ENCODE assay signal across 10 mouse cellular contexts in genomic region chr11:76744550-76744949, GRCm38 (mm10). TPM values are rescaled to one million over a fixed set of nuclear protein-coding genes. Genes with fewer than 3 reads are reported as not detected.
DNase-seq lines count a peak whose midpoint lies in the region; ATAC-seq and TF ChIP-seq lines count a peak whose summit lies in the region.
"Had no signal": no experiment of that assay in that cellular context is flagged by ENCODE, and none has a peak within 500 bp of the region (broad histone marks: within the 10 kb centered on the region; RNA-seq: fewer than 3 reads in every experiment).

No protein-coding gene starts in this region.

- H3K36me3 ChIP-seq in heart, adult 2 months (ENCODE audit: control insufficient read depth, insufficient read depth, low read length), result no peaks in the 10 kb centered on the region
- peaks cover 75% of the 10 kb centered on the region for H3K36me3 ChIP-seq in heart, embryonic 10.5 days
- H3K36me3 ChIP-seq in intestine, embryonic 16.5 days (ENCODE audit: control insufficient read depth, insufficient read depth, low read length), result peaks cover 13% of the 10 kb centered on the region

- H3K9me3 ChIP-seq in heart, embryonic 10.5 days, result no peaks in the 10 kb centered on the region
- no peaks in the 10 kb centered on the region for H3K9me3 ChIP-seq in intestine, embryonic 16.5 days (ENCODE audit: control insufficient read depth, low read length)
- H3K9me3 ChIP-seq: G1E; limb, embryonic 12.5 days had no signal

- peak; percentile 80 for TF ChIP-seq EP300 in heart, adult 2 months (IDR thresholded peaks at IDR 0.05; ENCODE audit: insufficient read depth, low read depth, low read length)

- H3K9ac ChIP-seq in heart, adult 2 months (ENCODE audit: low read depth, low read length), result no peak overlapping the region
- H3K9ac ChIP-seq in intestine, embryonic 16.5 days (ENCODE audit: low read depth, low read length), result no peak overlapping the region
- H3K9ac ChIP-seq: limb, embryonic 12.5 days had no signal

- no peak overlapping the region for H3K27ac ChIP-seq in heart, adult 2 months
- no peak overlapping the region for H3K27ac ChIP-seq in heart, embryonic 10.5 days
- H3K27ac ChIP-seq in intestine, embryonic 16.5 days (ENCODE audit: low read length), result no peak overlapping the region
- H3K27ac ChIP-seq: limb, embryonic 12.5 days had no signal

- TF ChIP-seq POLR2A in heart, adult 2 months (IDR thresholded peaks at IDR 0.05; ENCODE audit: insufficient read depth, low read depth, low read length), result no peak

- no peak overlapping the region for H3K4me2 ChIP-seq in intestine, embryonic 16.5 days (ENCODE audit: low read depth, low read length)
- H3K4me2 ChIP-seq: limb, embryonic 12.5 days had no signal

- H3K79me2 ChIP-seq in heart, adult 2 months (replicated peaks; ENCODE audit: control insufficient read depth, insufficient read depth, low read length), result peaks cover 2% of the 10 kb centered on the region; the same call in 1 of the 2 replicates

- no peak for ATAC-seq in intestine, embryonic 16.5 days

- DNase-seq in heart, adult 2 months, result peak; percentile 50 to 66
- DNase-seq in heart, embryonic 10.5 days (ENCODE audit: low spot score), result no peak
- DNase-seq in MN1 (ENCODE audit: low spot score), result peak; percentile 36
- DNase-seq in cerebellum, postnatal 14 days, result peak; percentile 76 to 80
- peak; percentile 51 to 62 for DNase-seq in heart, postnatal 36 days
- peak; percentile 41 for DNase-seq in lung, postnatal 14 days
- DNase-seq in natural killer cell, adult 2 months (ENCODE audit: low spot score in 2 of 2), result no peak

- H3K27me3 ChIP-seq in heart, adult 2 months (ENCODE audit: control insufficient read depth, insufficient read depth, low read length), result no peaks in the 10 kb centered on the region
- H3K27me3 ChIP-seq in heart, embryonic 10.5 days (ENCODE audit: insufficient read depth, poor library complexity, severe bottlenecking), result no peaks in the 10 kb centered on the region
- no peaks in the 10 kb centered on the region for H3K27me3 ChIP-seq in intestine, embryonic 16.5 days (replicated peaks; ENCODE audit: control insufficient read depth, insufficient read depth, low read length)
- H3K27me3 ChIP-seq: limb, embryonic 12.5 days had no signal

- WGBS in heart, adult 2 months, result 34% methylated on average over 7 of the region's 7 CpGs
- WGBS in heart, embryonic 10.5 days, result 74% methylated on average over 7 of the region's 7 CpGs
- 62% methylated on average over 7 of the region's 7 CpGs for WGBS in intestine, embryonic 16.5 days

- intact Hi-C loops in heart, adult 2 months (cut with DNase I), result loop anchor here (2.0 kb wide), 1 partner anchor 68 kb away; no protein-coding TSS in a partner anchor
- intact Hi-C loops in heart, postnatal 36 days (cut with DNase I), result loop anchor here (2.0 to 5.0 kb wide), 2 partner anchors 68 to 87 kb away; no protein-coding TSS in a partner anchor

- H3K4me3 ChIP-seq in heart, adult 2 months, result no peak overlapping the region
- H3K4me3 ChIP-seq in heart, embryonic 10.5 days, result no peak overlapping the region
- H3K4me3 ChIP-seq in intestine, embryonic 16.5 days (ENCODE audit: low read length), result no peak overlapping the region
- H3K4me3 ChIP-seq: limb, embryonic 12.5 days had no signal

- peak; percentile 68 for TF ChIP-seq CTCF in heart, adult 2 months (IDR thresholded peaks at IDR 0.05)

- H3K4me1 ChIP-seq in heart, adult 2 months (ENCODE audit: control insufficient read depth, insufficient read depth, low read length), result peaks cover 2% of the 10 kb centered on the region; the same call in 1 of the 2 replicates
- H3K4me1 ChIP-seq in heart, embryonic 10.5 days, result no peaks in the 10 kb centered on the region
- no peaks in the 10 kb centered on the region for H3K4me1 ChIP-seq in intestine, embryonic 16.5 days (ENCODE audit: control insufficient read depth, insufficient read depth, low read length)
- H3K4me1 ChIP-seq: limb, embryonic 12.5 days had no signal

RNA-seq across cellular contexts. Expression of gene Gosr1, which starts 18.8 kb away (rescaled TPM):
- total RNA-seq in heart, adult 2 months (2021), result 10 to 100 TPM; 24.1 to 26.0 TPM
- 11.1 and 19.6 TPM in 2 replicates for polyA plus RNA-seq in heart, adult 2 months (2012; rRNA removed)
- polyA plus RNA-seq in heart, embryonic 10.5 days (2016; fragmentation: Nextera tagmentation; extraction: Ambion mirVana), result 20.9 and 26.5 TPM in 2 replicates
- total RNA-seq in heart, postnatal 36 days (2021), result 10 to 100 TPM; 26.2 to 30.6 TPM
- 28.5 and 30.3 TPM in 2 replicates for polyA plus RNA-seq in intestine, embryonic 16.5 days (2015; fragmentation: Nextera tagmentation; extraction: Ambion mirVana)

Comparison
In these comparisons a context has a peak if more than half of its experiments do, and no peak if none do; other contexts are left out.
1. DNase-seq: peak in heart, adult 2 months (2 of 2), MN1 (single experiment), cerebellum, postnatal 14 days (2 of 2), heart, postnatal 36 days (2 of 2) and lung, postnatal 14 days (single experiment); none in heart, embryonic 10.5 days (single experiment) and natural killer cell, adult 2 months (0 of 2).